Mouse (Mus musculus) testis, postnatal 14 days (tissue): ENCODE data around the gene Tk1.

Experiments
- DNase-seq: peaks from one replicate; pipeline ENCODE4 v3.0.0; 2021; ENCODE audit warnings: low spot score

The Tk1 gene

DNA sequence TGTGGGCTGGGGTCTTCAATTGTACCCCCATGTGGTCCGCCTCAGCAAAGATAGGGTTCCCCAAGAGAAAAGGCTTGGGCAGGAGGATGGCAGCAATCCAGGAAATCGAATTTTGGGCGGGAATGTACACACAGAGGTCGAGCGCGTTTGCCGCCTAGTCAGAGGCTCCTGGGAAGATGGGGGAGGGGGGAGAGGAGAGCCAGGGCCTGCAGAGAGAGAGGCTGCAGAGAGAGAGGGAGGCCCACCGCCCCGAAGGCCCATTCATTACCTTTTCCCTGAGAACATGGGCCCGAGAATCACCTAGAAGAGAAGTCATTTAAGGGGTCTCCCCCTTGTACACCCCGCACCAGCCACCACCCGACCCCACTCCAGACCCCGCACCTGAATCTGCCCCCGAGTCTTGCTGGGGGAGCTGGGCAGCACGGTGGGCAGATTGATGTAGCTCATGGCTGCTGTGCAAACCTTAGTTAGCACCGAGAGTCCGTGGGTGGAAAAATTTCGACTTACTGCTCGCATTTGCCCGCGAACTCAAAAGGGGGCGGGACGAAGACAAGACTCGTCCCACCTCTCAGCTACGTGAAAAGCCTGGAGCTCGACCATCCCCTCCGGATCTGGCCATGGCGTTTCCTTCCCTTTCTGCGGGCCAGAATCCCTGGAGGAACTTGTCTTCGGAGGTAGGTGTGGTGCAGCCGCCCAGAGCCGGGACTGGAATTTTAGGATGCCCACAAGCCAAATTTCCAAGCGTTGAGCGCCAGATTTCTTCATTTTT, at the start of gene Tk1, which contains the start of gene Afmid:
Gene Tk1, minus strand, starts transcription at position 760 of the 769 bp plus-strand sequence.
Gene Afmid, plus strand, starts transcription at position 592 of the 769 bp plus-strand sequence.
- peak; percentile 84 for DNase-seq

DNA sequence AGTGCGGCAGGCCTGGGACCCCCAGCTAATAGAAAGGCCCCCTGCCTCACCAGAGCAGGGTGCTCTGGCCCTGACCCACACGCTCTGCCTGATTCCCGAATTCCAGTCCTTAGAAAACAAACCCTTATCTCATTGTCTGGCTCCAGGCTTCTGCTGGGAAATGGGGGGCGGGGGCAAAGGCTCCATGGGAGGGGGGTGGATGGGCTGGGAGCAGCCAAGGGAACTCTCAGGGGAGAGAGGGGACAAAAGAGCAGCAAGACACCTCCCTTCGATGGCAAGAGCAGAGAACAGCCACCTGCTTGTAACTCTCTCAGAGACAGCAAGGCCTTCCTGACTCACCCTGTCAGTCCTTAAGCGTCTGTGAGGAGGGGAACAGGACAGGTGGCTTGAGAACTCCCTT, 49.8 kb upstream of the Tk1 start:
- DNase-seq, result no peak

DNA sequence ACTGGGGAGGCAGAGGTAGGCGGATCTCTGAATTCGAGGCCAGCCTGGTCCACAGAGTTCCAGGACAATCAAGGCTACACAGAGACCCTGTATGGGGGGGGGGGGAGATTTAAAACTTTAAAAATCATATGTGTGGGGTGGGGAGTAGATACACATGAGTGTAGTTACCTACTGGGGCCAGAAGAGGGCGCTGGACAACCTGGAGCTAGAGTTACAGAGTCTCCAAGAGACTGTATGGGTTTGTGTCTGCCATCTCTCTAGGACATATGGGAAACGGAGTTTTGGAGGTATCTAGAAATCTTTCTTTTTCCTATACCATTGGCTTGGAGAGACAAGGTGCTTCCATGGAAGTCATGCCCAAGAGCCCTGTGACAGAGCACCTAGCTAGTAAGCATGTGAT, 48.5 kb upstream of the Tk1 start:
- no peak for DNase-seq

DNA sequence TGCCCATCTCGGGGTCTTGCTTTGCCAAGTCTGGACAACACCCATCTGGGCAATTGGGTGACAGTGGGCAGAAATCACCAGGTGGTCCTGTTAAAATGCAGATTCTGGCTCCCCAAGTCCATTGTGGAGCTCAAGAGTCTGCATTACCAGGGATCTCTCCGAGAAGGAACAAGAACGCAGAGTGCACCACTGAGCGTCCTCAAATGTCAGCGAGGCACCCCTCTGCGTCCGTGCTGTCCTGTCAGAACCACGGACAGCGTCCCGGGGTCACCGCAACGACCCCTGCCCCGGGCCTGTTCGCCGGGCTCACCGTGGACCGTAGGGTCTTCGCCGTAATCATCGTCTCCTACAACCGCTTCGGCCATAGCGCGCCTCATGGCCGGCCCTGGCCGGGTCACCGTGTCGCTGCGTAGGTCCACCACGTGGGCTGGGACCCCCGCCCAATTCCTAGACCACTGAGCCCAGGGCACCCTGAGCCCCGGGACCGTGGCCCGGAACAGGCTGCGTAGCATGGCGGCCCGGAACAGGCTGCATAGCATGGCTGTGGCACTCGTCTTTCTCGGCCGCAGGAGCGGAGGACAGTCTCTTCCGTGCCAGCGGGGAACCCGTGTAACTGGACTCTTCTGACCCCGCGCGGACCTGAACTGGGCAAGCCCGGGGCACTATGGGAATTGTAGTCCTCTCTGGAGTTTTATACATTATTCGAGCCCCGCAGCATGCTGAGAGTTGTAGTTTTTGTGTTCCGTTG, 47.1 kb upstream of the Tk1 start, which contains the start of gene Tha1:
Gene Tha1, minus strand, starts transcription at position 621 of the 748 bp plus-strand sequence.
- DNase-seq, result peak; percentile 76

DNA sequence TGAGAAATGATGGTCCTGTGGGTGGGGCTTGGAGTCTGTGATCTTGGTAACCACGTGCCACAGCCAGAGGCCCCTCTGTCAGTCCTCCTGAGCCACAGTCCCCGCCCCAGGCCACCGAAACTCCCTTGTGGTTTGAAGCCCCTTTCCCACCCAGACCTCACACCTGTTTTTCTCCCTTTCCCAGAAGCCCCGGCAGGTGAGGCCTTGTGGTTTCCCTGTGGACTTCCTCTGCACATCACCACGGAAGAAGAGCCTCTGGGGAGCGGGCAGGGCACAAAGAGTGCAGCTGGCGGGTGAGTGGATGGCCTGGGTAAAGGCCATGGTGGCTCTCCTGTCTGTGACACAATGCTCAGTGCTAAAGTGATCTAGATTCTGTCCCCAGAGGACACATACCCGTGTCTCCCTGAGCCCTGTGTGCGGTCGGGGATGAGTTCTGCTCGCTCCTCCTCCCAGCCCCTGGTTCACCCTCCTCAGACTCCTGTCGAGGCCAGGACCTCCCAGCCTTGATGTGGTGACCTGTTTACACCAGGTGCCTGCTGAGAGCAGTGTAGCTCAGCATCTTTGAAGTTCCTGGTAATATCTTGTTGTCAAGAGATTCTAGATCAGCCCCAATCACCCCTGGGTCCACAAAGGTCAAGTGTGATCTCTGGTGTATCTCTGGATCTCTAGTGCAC, 46.2 kb upstream of the Tk1 start:
- no peak for DNase-seq

DNA sequence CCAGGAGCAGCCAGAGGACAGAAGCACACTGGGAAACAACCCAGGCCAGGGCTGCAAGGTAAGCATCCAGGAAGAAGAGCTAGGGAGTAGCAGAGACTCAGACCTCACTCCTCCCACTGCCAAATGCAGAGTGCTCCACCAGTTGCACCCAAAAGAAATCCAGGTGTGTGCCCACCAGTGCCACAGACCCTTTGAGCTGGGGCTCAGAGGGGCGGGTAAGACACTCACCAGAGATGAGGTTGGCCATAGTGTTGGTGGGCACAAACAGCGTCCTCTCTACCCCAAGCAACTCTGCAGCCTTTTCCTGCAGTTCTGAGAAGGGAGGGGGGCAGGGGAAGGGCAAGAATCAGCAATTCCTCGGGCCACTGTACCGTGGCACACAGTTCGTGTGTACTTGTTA, 45.5 kb upstream of the Tk1 start:
- DNase-seq, result no peak

DNA sequence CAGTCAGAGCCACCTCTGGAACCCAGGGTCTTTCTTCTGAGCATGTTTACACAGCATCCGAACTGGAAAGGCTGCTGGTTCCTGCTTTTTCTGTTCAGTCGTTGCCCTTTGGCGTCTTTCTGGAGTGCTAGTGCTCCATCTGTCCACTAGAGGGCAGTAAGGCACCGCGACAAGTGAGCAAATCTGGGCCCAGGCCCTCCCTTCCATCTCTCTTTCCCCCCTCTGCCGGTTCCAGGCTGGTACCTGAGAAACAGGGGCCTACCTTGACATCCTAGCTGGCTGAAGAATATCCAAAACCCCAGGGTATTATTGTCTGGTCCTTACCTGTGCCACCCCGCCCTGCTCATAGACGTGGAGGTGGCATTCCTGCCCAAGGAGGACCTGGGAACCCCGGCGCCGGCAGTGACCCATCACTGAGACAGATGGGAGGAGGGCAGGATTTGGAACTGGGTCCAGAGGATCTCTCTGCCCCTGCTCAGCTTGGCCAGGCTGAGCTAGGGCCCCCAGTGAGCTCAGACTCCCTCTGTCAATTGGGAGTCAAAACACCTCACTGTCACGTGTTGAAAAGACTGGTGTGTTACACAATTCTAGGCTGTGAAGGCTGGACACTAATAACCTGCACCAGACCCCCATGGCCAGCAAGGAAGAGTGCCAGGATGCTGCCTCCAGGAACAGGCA, 44.9 kb upstream of the Tk1 start:
- peak; percentile 62 for DNase-seq

DNA sequence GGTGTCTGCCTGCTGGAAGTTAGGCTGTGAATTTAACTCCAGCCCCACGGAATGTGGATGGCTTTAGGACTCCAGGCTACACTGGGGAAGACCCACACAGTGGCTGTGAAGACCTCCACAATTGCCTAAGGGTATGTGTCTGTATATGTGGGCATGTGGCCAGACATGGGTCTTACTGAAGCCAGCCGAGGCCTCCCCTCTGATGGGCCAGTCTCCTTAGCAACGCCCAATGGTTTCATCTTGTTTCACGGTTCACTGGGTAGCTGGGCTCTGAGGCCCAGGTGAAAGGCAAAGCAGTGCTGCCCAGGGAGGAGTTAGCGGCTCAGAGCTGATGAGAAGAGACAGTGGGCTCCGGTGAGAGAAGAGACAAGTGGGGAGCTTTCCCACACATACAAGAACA, 40.1 kb upstream of the Tk1 start:
- DNase-seq, result no peak

DNA sequence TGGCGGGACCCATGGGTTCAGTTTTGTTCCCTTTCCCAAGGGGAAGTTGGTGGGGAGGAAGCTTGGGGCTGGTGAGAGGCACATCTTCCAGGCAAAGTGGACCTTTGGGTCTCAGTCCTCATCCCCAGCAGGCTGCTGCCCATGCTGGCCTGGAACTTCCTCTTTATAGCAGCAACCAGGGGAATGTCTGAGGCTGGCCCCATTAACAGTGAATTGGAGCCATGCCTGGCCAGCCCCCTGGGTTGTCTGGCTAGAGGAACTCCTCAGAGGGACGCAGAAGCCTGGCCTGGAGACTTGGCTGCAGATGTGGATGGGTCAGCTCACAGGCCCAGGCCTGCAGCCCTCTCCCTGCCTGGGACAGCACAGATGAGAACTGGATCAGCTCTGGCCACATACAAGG, 38.9 kb upstream of the Tk1 start:
- no peak for DNase-seq

DNA sequence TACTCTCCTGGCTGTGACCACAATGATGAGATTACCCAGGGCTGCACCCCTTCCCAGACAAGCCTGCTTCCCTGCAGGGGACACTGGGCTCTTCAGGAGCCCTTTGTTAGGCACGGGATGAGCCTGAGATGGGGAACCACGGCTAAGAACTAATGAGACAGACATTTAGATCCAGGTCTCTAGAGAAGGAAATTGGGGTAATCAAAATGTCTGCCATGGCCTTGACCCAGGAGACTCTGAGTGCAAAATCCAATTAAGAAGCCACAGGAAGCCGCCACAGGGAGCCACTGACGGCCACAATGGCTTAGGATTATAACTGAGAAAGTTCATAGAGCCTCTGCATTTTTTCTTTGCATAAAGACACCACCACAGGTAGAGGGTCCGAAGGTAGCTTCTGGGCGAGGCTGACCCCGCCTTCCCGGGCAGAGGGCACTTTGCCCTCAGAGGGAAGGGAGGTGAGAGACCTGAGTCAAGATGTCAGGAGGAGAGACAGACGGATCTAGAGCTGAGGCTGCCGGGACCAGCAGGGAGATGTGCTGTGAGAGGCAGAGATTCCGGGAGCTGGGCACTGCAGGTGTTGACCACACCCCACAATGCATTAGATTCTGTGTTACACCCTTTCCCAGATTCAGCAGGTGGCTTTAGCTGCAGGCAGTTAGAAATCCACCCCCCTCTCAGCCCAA, 37.4 kb upstream of the Tk1 start:
- no peak for DNase-seq

DNA sequence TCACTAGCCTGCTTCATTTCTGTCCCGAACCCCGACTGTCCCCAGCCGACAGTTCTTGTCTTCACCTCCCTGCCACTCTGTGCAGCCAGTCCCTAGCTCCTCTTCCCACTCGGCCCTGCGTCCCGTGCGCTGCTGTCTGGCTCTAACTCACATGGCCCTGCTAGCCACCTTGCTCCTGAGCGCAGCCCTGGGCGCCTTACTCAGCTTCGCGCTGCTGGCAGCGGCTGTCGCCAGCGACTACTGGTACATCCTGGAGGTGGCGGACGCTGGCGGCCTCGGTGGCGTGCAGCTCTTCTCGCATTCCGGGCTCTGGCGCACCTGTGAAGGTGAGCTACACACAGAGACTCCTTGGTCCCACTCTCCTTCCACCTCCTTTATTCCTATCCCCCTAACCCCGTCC, 34.7 kb upstream of the Tk1 start, which contains the start of gene Tmem235:
Gene Tmem235, plus strand, starts transcription at position 152 of the 400 bp plus-strand sequence.
- DNase-seq, result no peak

DNA sequence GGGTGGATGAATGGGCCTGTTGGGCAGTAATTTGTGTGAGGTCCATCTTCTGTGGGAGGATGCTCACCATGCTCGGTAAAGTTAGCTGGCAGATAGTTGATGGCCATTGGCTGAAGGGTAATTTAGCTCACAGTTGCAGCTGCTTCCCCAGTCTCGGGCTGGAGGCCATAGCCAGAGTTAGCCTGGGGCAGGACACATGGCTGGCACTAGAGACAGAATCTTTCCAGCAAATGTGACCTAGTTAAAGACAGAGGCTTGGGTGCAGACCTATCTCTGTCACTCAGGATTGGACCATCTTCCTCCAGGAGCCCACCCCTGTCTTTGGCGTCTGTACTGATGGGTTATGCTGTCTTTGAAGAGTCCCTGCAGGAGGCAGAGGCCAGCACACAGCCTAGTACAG, 32.5 kb upstream of the Tk1 start:
- DNase-seq, result no peak

DNA sequence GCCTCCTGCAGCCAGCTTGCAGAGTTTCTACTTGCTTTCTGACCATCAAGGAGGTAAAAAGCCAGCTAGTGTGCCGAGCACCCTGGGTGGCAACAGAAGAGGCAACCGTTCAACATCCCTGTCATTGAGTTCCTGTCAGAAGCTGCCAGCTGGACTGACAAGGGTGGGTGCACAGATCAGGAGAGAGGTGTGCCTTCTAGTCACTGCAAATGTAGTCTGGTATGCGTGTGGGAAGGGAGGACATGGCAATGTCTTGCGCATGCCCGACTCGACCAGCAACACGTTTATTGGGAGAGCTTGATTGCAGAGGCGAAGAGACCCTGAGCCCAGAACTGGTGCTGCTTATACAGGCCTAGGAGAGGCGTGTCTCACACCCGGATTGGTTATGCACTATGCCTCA, 31.6 kb upstream of the Tk1 start:
- no peak for DNase-seq

DNA sequence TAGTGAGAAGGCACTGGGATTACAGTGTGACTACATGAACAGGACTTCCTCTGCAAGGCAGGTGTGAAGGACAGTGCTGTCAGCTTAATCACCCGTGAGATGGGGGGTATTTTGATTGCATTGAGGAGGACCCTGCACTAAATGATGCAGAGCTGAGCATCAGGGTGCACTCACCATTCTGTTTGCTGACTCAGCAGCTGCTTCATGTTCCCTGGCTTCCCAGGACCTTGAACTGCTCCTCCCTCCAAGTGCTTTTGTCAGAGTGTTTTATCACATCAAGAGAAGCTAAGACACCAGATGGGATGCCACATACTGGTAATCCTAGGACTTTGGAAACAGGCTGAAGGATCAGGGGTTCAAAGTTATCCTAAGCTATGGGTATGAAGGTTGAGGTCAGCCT, 30.1 kb upstream of the Tk1 start:
- DNase-seq, result no peak

DNA sequence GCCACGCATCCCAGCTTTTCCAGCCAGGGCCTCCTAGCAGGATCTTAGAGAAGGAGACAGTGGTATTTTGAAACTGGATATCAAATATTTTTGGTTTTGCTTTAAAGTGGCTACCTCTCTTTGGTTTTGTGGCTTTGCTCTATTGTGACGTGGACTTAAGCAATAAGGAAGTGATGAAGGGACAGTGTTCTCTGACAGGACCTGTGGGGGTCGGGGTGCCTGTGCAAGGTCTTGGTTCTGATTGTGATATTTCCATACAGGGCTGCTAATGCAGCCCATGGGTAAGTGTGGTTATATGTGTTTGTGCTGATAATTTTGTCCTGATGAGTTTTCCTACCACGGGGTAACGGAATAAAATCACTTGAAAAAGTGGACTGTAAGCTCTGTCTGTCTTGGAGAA, 29.5 kb upstream of the Tk1 start:
- DNase-seq, result no peak

DNA sequence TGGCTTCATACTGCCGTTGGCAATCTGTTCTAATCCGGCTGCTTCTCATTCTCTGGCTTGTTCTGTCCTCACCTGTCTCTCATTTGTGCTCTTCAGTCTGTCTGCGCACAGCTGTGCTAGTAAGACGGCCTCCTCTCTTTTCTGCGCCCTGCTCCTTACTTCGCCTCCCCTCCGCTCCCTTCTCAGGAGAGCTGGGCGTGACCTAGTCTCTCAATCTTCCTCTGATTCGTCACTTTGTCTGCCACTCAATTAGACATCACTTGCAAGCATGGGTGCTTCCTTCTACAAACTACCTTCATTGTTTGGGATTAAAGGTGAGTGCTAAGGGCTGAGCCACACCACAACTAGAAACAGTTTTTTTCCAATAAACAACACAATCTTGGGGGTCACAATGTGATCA, 28.3 kb upstream of the Tk1 start:
- no peak for DNase-seq

DNA sequence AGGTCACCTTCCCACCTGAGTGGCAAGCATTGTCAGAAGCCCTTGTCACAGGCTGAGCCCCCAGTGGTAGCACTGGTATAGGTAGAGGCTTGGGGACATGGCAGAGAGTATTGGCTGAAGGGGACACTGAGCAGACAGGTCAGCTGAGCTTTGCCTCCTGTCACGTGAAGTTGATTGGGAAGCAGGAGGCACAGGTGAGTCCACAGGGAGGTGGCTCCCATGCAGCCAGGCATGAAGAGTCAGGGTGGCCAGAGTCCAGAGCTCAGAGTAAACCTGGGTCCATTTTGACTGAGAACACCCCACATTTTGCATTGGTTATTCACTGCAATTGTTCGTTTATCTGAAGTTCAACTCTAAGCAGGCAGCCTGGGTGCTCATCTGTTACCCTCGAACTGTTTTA, 27.0 kb upstream of the Tk1 start:
- no peak for DNase-seq

DNA sequence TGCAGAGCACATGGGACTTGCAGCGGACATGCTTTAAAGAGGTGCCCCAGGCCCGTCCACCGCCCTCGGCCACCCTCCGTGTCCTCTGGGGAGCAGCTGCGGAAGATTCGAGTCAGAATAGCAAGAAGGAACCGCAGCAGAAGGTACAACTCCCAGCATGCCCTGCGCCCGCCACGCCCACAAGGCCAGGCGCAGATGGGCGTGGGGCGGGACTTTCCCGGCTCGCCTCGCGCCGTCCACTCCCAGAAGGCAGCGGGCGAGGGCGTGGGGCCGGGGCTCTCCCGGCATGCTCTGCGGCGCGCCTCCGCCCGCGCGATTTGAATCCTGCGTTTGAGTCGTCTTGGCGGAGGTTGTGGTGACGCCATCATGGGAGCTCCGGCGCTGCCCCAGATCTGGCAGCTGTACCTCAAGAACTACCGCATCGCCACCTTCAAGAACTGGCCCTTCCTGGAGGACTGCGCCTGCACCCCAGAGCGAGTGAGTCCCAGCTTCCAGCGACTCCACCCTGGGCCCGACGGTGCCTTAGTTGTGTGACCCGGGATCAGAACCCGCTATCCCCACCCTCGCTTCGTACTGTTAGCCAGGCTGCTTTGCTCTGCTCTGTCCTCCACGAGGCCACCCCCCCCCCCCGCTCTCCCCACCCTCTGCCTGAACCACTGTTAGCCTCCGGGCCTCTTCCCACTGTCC, 23.2 kb upstream of the Tk1 start, which contains the start of gene Birc5:
Gene Birc5, plus strand, starts transcription at position 267 of the 687 bp plus-strand sequence.
- DNase-seq, result peak; percentile 95

DNA sequence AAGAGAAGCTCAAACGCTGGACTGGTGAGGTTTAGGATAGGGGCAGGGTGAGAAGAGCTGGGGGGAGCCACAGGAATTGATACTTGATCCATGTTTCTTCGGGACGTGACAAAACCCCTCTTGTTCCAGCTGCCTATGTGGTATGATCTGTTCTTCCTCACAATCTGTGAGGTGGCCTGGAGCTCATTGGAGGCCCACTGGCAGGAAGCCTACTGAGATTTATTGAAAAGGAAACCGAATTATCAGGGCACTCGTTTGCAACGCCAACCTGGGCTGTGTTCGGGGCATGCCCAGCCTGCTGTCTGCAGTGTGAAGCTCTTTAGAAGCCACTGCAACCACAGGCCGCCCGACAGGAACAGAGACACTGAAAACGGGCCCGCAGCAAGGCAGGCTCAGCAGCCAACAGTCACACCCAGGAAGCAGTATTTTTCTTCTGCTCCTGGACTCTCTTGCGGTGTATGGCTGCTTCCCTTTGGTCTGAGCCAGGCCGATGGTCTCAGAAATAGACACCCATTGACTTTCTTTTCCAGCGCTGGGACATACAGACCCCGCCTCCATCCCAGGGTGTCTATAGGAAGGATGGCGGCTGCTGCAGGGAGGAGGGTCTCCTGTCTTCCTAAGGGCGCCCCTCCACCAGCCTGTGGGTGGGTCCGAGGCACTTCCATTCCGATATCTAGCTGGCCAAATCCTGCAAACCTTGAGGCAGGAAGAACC, 22.5 kb upstream of the Tk1 start:
- DNase-seq, result peak; percentile 48

DNA sequence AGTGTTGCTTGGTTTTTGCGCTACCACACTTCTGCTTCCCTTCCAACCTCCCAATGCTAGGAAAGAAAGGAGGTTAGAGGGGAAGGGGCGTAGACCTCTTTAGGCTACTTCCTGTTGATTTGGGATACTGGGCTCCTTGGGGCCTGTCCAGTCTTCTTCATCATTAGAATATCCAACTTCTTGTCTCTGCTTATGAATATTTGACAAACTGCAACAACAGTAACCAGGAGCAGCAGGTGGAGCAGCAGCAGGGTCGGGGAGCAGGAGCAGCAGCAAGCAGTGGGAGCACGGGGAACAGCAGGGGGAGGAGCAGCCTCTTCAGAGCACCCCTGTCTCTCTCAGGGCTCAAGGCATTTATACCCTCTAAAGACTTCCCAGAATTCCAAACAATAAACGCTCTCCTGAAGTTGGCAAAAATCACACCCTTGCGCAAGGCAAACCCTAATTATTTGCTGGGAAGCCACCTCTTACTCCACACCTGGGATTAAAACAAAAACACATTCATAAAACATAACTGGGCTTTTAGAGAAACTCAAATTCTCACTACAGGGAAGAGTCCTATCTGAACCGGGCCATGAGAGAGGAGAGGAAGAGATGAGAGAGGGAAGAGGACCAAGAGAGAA, 21.8 kb upstream of the Tk1 start:
- DNase-seq, result no peak
